Mouse (Mus musculus): ENCODE data around the gene Ppp6r3.
"Not testable (repeated sequence)": the region's sequence is repeated elsewhere in the genome, so short reads cannot be mapped to it uniquely, and the experiment has no call there.

Ppp6r3 gene

DNA sequence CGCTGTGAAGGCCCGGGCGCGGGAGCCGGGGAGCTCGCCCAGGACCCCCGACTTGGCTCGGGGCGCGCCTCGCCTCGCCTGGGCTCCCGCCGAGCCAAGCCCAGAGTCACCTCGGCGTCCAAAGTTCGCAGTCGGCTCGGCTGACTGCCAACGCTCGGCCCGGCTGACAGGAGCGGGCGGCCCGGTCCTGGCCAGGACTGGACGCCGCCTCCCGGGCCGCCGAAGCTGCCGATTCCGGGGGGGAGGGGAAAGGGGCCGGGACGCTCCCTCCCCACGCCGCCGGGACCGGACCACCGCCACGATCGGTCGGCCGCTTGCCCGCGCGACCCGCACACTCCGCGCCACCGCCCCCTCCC lies 295 bp downstream of the Ppp6r3 start:
- no peak for DNase-seq (ENCODE audit: low spot score in 2 of 2)

DNA sequence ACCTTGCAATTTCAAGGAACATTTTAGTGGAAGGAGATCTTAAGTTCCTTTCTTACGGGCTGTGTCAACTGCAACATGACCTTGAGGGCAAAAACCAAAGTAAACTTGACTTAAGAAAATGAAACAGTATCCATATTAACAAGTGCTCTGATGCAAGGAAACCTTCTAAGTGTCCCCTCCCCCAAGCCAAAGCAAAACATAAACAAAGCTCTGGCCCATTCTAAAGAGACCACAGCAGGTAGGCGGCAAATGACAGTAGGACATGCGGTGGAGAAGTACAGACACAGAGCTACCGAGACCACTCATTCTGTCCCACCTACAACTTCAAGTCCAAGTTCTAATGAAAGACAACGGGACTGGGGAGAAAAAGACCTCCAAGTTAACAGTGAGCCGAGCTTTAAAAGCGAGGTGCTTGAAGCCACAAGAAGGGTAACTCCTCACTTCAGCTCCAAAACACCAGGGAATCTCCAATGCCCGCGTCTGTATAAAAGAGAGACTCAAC lies 905 bp downstream of the Ppp6r3 start:
- DNase-seq (ENCODE audit: low spot score in 2 of 2), result no peak

DNA sequence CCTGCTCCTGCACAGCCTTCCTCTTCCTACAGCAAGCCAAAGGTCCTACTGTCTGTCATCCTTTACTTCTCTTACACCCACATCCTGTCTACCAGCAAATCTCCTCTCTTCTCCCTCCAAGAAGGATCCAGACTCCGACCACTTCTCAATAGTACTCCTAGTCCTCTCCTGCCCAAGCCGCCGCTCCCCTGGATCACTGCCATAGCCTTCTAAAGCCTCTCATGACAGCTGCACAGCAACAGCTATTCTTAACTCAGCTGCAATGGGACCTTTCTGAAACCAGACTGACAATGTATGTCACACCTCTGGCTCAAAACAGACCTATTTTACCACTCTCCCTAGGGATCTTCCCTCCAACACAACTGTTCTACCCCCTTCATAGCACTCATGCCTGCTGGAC lies 11.2 kb downstream of the Ppp6r3 start:
- DNase-seq (ENCODE audit: low spot score in 2 of 2), result no peak

DNA sequence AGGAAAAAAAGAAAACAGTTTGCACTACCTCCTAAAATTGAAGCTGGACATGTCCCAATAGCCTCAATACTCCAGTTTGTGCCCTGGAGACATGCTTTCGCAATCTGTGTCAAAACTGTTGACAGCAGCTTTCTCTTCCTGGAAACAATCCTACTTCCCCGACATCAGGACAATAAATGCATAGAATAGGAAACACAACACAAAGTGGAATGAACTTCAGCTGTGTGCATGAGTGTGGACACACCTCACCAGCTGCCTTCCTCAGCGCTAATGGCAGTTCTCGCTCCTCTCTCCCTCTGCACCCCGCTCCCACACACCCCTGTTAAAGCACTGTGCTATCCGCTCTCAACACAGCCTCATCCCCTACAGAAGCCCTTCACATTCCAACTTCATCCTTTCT lies 12.8 kb downstream of the Ppp6r3 start:
- no peak for DNase-seq (ENCODE audit: low spot score in 2 of 2)

DNA sequence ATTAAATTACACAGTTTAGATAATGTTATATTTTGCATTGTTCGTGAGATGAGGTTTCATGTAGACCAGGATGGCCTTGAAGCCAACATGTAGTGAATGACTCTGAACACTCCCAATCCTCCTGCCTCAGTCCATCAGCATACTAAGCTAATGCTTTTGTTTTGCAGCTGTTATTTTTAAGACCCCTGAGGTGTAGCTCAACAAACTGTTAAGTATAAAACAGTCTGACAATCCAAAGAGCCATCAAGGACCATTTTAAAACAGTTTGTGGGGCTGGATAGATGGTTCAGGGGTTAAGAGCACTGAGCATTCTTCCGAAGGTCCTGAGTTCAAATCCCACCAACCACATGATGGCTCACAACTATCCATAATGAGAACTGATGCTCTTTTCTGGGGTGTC lies 13.3 kb downstream of the Ppp6r3 start:
- no peak for DNase-seq (ENCODE audit: low spot score in 2 of 2)

DNA sequence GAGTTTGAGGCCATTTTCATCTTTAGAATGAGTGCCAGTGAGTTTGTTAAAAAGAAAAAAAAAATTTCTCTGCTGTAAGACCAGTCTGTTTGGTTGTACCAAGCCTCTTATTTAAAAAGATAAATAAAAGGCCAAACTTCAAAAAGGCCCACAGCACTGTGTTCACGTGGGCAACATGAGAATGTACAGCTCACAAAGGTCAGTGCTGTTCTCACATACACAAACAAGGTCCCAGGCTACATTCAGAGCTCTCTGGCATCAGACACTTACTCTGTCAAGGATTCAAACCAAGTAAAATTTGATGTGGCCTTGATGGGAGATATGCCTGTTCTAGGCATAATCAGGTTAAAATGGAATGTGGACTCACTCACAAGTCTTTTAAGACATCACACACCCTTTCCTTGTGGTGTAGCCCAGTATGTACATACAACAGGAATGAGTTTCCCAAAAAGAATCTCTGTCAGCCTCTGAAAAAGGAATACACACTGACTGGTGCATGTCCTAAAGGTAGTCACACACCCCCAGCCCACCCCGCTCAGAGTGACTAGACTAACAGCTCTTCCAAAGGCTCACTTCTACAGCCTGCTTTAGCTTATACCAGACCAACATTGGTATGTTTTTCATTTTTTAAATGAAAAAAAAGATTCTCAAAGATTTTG lies 19.3 kb downstream of the Ppp6r3 start:
- no peak for DNase-seq (ENCODE audit: low spot score in 2 of 2)

DNA sequence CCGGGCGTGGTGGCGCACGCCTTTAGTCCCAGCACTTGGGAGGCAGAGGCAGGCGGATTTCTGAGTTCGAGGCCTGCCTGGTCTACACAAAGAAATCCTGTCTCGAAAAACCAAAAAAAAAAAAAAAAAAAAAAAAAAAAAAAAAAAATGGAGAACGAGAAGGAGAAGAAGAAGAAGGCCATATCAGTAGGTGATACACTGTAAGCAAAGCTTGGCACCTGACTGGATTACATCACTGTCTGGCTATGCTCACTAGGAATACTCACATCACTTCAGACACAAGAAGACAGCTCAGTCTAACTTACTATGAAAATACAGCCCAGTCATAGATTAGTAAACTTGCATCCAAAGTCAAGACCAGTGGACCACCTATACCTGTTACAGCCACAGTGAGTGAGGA lies 20.8 kb downstream of the Ppp6r3 start:
- DNase-seq (ENCODE audit: low spot score in 2 of 2), result no peak

DNA sequence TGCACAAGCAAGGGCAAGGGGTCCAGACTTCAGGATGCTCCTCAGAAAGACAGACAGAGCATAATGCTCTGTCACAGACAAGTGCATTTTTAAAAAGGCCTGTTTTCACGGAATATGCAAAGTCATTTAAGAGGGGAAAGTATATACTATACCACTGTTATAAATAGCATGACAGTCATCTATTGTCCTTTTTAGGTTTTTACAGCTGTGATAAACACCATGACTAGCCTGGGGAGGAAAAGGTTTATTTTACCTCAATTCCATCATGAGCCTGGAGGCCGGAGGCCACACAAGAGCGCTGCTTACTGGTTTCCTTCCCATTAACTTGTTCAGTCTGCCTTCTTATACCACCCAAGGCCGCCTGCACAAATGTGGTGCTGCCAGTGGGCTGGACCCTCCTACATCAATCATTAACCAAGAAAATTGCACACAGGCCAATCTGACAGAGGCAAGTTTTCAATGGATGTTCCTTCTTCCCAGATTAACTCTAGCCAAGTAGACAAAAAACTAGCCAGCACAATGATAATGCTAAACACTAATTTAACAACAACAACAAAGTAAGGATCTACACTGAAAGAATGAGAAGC lies 23.9 kb downstream of the Ppp6r3 start:
- no peak for DNase-seq (ENCODE audit: low spot score in 2 of 2)

DNA sequence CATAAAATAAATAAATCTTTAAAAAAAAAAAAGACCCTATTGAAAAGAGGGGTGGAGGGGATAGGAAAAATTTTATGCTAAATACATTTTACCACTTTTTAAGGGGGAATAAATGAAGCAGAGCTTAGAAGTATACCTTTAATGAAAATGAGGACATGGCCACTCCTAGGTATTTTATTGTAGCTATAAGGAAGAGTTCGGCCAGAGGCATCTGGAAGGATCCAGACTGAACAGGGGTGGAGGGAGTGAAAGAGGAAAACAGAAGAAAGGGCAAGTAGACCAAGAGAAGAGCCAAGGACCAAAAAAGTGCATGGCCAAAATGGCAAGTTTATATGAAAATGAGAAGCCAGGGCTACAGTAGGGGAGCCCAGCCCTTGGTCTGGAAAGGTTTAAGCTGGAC lies 25.4 kb downstream of the Ppp6r3 start:
- no peak for DNase-seq (ENCODE audit: low spot score in 2 of 2)

DNA sequence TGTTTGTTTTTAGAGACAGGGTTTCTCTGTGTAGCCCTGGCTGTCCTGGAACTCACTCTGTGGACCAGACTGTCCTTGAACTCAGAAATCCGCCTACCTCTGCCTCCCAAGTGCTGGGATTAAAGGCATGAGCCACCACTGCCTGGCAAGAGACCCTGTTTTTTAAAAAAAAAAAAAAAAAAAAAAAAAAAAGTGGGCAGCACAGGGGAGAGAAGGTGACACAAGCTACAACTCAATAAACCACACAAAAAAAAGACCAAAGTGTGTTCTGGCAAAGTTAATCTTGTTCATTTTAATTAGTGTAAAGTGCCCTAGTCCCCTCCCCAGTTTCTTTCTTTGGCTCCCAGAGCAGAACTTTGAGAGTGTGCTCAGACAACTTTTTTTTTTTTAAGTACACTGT lies 26.3 kb downstream of the Ppp6r3 start:
- no peak for DNase-seq (ENCODE audit: low spot score in 2 of 2)

DNA sequence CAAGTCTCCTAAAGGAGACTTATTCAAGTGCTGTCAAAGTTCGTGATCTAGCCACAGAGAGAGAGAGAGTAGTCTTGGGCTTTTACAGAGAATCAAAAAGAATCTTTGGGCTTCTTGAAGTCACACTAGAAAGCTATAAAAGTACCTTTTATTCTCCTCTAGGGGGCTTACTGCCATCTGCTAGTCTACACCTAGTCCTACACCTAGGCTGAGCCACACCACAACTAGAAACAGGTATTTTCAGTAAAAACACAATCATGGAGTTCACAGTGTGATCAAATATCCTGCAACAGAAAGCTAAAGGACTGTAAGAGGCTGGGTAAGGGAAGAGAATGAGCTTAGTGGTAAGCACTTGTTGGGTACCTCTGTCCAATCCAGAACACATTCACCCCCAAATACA lies 27.2 kb downstream of the Ppp6r3 start:
- no peak for DNase-seq (ENCODE audit: low spot score in 2 of 2)

DNA sequence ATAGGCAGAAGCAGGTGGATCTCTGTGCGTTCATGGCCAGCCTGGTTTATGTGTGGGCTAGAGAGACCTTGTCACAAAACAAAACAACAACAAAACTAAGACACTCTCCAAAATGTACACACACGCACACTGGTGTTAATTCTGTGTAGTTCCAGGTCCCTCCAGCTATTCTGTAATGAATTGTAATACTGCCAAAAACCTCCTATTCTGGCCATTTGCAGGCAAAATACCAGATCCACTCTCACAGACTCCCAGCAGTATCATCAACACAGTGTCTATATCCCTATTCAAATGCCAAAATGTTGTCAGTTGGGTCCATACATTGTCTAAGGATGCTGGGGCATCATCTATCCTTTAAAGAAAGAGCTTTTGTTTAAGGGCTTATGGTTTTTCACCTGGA lies 30.6 kb downstream of the Ppp6r3 start:
- DNase-seq (ENCODE audit: low spot score in 2 of 2), result no peak

DNA sequence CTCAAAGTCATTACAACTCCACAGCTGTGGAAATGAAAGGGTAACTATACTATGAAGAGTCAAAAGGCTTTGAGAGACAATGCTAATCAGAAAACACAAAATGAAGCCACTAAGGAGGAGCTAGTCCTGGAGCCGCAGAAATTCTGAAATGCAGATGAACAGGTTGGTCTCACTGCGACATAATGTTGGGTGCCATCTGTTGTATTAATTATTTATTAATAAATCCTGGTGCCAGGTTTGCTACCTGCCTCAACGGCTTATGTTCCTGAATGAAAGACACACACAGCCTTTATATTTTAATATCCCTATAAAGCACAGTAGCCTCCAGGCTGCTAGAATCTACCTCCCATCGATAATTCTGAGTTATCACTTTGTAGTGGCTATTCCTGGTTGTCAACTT lies 33.0 kb downstream of the Ppp6r3 start:
- no peak for DNase-seq (ENCODE audit: low spot score in 2 of 2)

DNA sequence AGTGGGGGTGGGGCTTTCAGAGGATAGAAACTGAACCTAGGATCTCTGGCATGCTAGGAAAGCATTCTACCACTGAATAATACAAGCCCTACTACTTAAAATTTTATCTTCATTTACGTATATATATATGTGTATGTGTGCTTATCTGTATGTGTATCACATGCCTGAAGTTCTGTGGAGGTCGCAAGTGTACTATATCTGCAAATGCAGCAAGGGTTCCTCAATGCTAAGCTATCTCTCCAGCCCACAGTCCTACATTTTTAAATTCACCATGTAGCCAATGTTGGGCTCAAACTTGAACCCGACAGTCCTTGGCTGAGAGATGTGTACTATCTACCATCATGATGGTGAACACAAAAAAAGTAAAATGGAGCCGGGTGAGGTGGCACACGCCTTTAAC lies 34.6 kb downstream of the Ppp6r3 start:
- no peak for DNase-seq (ENCODE audit: low spot score in 2 of 2)

DNA sequence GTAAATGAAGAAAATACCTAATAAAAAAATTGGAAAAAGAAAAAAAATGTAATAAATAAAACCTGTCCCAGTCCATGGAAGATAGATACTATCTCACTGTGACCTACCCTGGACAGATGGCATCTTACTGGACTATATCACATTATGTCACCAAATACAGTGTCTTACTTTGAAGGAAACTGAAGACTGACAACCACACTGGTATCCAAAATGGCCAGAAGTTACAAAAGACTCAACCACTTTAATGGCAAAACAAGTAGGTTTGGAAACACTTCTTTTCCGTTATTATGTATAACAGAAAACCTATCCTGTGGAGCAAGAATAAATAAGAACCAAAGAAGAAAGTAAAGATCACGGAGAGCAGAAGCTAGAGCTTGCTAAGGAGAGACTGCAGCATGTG lies 35.3 kb downstream of the Ppp6r3 start:
- DNase-seq (ENCODE audit: low spot score in 2 of 2), result no peak

DNA sequence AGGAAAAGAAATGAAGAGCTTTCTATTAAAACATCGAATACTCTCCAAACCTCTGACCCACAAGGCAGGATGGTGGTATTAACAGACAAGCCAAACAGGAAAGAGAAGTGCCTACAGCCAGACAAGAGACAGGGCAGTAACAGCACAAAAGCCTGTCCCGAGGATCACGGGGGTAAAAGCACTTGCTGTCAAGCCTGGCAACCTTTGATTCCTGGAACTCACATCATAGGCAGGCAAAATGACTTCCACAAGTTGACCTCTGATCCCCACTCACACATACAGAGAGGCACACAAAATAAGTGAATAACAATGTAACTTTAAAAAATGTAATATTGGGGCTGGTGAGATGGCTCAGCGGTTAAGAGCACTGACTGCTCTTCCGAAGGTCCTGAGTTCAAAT lies 36.1 kb downstream of the Ppp6r3 start:
- no peak for DNase-seq (ENCODE audit: low spot score in 2 of 2)

DNA sequence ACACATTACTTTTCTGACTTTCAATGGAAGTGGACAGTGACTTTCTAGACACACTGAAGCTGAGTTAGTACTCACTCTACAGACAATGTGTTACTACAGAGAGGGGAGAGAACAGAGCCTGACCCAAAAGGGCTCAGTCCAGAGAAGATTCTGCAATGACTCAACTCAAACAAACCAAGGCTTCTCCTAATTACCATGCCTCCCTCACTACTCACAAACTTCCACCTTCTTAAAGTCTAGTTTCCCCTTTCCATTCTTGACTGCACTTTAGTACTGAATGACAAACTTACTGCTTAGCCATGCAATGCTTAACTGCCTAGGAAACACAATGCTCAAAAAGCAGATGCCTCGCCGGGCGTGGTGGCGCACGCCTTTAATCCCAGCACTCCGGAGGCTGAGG lies 37.9 kb downstream of the Ppp6r3 start:
- DNase-seq (ENCODE audit: low spot score in 2 of 2), result no peak

DNA sequence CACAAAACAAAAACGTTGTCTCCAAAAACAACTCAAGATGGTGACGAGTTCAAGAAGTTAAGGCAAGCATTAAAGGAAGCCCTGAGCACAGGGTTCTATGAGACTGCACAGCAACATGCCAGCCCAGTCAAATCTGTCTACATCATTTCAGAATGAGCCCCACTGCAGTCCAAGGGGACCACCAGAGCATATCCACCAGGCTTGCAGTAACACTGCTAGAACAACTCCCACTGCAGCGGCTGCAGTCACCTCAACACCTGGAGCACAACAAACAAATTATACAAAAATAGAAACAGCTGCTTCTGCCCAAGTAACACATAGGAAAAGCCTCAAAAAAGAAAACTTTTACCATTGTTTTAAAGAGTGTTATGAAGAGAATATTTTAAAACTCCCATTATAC lies 40.6 kb downstream of the Ppp6r3 start:
- no peak for DNase-seq (ENCODE audit: low spot score in 2 of 2)

DNA sequence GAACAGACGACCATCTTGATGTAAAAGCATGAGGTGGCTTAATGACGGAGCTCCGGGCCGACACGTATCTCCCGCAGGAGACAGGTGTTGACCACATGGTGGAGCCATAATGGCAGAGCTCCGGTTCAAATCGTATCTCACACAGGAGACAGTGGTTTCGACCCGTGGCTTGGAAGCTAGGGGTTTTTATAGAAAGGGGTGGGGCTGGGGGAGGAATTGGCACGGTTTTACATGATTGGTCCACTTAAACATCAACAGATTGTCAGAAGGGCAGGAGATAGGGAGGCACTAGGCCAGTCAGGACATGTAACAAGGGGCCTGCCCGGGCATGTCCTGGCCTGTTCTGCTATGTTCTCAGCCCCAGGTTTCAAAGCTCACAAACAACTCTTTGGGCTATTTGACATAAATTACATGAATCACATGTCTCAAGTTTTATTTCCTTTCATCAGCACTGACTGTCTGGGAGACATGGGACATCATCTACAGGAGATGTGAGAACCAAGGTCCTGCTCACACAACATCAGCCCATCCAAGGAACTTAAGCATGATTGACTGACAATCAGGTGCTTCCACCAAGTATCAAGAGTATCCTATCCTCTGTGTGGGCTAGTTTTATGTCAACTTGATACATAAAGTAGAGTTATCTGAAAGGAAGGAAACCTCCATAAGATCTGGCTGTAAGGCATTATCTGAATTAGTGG lies 42.1 kb downstream of the Ppp6r3 start:
- not testable (repeated sequence) for DNase-seq (ENCODE audit: low spot score in 2 of 2)

DNA sequence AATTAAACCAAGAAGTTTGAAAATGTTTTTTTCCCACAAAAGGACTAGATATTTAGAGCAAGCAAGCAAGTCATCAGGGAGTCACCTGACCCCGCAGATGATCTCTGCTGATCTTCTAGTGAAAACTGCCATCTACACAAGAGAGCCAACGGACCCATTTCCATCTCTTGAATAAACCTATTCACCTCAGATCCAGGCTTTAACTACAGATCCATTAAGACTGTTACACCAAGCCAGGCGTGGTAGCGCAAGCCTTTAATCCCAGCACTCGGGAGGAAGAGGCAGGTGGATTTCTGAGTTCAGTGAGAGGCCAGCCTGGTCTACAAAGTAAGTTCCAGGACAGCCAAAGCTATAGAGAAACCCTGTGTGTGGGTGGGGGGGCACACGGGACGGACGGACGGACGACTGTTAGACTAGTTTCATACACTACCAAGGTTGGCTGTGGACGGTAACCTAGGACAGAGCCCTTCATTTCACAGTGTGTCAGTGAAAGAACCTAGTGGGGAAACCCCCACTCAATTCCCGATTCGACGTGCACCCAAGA lies 42.8 kb downstream of the Ppp6r3 start:
- no peak for DNase-seq (ENCODE audit: low spot score in 2 of 2)

DNA sequence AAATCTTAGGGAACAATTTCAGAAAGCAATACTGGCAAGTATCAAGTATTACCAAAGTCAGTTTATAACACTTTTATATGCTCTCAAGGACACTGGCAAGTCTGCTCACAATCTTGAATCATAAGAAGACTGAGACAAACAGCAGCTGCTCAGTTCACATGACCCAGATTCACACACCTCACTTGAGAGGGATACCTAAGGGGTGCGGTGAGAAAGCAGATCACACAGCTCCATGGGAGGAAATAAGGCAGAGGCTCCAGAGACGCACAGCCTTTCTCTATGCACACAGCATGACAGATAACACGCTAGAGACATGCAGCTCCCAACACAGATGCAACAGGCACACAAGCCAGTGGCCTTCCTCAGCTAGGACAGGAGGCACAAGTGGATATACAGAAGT lies 45.8 kb downstream of the Ppp6r3 start:
- no peak for DNase-seq (ENCODE audit: low spot score in 2 of 2)

DNA sequence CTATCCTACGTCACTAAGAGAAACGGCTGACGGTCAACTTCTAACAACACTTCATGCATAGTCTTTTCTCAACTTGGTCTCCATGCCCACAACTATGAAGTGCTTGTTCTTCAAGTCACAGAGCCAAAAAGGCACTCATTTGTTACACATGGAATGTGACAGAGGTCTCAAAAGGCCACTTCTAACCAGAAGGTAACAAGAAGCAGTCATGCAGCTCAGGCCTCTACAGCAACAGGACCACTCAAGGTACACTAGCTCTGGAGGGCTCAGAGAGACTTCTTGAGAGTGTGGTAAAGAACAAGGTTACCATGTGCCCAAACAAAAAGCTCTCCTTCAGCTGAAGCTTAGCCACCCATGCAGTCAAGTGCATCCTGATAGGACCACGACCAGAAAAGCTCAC lies 46.9 kb downstream of the Ppp6r3 start:
- DNase-seq (ENCODE audit: low spot score in 2 of 2), result no peak

DNA sequence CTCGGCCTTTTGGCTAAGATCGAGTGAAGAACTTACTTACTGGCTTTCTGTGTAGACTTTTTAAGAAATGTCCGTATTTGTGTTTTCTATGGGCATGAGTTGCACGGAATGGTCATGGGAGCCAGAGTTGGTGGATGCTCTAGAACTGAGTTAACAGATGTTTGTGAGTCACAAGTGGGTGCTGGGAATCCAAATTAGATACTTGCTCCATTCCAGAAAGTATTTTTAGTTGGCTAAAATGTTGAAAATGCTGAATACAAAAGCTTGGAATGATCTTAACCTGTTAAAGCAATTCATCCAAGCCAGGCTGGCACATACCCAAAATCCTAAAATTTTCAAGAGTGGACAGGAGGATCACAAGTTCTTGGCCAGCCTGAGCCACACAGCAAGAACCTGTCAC lies 48.0 kb downstream of the Ppp6r3 start:
- DNase-seq (ENCODE audit: low spot score in 2 of 2), result peak in 1 of 2 experiments; percentile 65

Data from frontal cortex, postnatal 36 days (tissue).